Mouse (Mus musculus): ENCODE measurements around the gene Gnmt. TPM values are rescaled to one million over a fixed set of nuclear protein-coding genes. Genes with fewer than 3 reads are reported as not detected.
A peak's percentile ranks its signal among the peaks of the same experiment; 100 is the strongest.

Gnmt gene
- polyA plus RNA-seq, 1 experiment from 2014 or later, result 2.4 TPM

GRCm38 (mm10) chr17:46747806-46748205 lies 18.8 kb upstream of the Gnmt start:
- WGBS, result 97% methylated on average over 2 of the region's 2 CpGs
- H3K36me3 ChIP-seq (ENCODE audit: insufficient read depth, low read length), result peaks cover 16% of the 10 kb centered on the region; the same call in 1 of the 2 replicates

DNA sequence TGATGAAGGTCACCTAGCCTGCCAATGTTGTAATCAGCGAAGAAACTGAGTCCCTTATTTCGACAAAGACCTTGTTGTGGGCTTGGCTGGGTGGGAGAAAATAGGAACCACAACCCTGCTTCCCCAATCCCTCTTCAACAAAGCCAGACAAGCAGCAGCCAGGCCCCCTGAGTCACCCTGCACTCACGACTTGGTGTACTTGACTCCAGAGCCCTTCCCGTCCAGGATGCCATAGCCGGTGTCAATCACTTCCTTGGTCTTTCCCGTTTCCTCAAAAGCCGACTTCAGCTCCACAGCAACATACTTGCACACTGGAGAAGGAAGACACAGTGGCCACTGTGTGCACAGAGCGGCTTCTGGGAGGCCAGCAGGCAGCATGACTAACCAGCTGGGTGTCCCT lies 18.3 kb upstream of the Gnmt start:
- WGBS, result 85% methylated on average over 8 of the region's 8 CpGs

More at GRCm38 (mm10) chr17:46747806-46748205, 18.8 kb upstream of the Gnmt start:
- H3K4me2 ChIP-seq (replicated peaks; ENCODE audit: low read depth, low read length), result no peak overlapping the region
- no peak overlapping the region for H3K4me3 ChIP-seq (ENCODE audit: low read length)
- H3K27me3 ChIP-seq (ENCODE audit: insufficient read depth, low read length), result no peaks in the 10 kb centered on the region
- peaks cover 11% of the 10 kb centered on the region for H3K4me1 ChIP-seq (ENCODE audit: insufficient read depth, low read length)
- H3K9me3 ChIP-seq (ENCODE audit: low read length), result no peaks in the 10 kb centered on the region
- H3K9ac ChIP-seq (replicated peaks; ENCODE audit: low read length), result no peak overlapping the region
- ATAC-seq (ENCODE audit: low FRiP score, low TSS enrichment), result no peak
- H3K27ac ChIP-seq (ENCODE audit: low read length), result no peak overlapping the region

GRCm38 (mm10) chr17:46745506-46745905 lies 16.5 kb upstream of the Gnmt start:
- Histone ChIP-seq H3K36me3 (ENCODE audit: insufficient read depth, low read length) (peaks cover 28% of the 10 kb centered on the region), H3K4me2 (replicated peaks; ENCODE audit: low read depth, low read length) (no peak overlapping the region), H3K4me1 (ENCODE audit: insufficient read depth, low read length) (no peaks in the 10 kb centered on the region), H3K27ac (ENCODE audit: low read length) (no peak overlapping the region), H3K27me3 (ENCODE audit: insufficient read depth, low read length) (no peaks in the 10 kb centered on the region), H3K4me3 (ENCODE audit: low read length) (no peak overlapping the region), H3K9me3 (ENCODE audit: low read length) (no peaks in the 10 kb centered on the region), H3K9ac (replicated peaks; ENCODE audit: low read length) (no peak overlapping the region)
- no peak for ATAC-seq (ENCODE audit: low FRiP score, low TSS enrichment)
- WGBS, result 83% methylated on average over 2 of the region's 2 CpGs

More for the DNA sequence above, 18.3 kb upstream of the Gnmt start:
- no peak for ATAC-seq (ENCODE audit: low FRiP score, low TSS enrichment)
- Histone ChIP-seq H3K9ac (replicated peaks; ENCODE audit: low read length) (no peak overlapping the region), H3K9me3 (ENCODE audit: low read length) (no peaks in the 10 kb centered on the region), H3K4me1 (ENCODE audit: insufficient read depth, low read length) (peaks cover 8% of the 10 kb centered on the region), H3K27me3 (ENCODE audit: insufficient read depth, low read length) (no peaks in the 10 kb centered on the region), H3K4me3 (ENCODE audit: low read length) (no peak overlapping the region), H3K27ac (ENCODE audit: low read length) (no peak overlapping the region), H3K36me3 (ENCODE audit: insufficient read depth, low read length) (peaks cover 22% of the 10 kb centered on the region), H3K4me2 (replicated peaks; ENCODE audit: low read depth, low read length) (no peak overlapping the region)

DNA sequence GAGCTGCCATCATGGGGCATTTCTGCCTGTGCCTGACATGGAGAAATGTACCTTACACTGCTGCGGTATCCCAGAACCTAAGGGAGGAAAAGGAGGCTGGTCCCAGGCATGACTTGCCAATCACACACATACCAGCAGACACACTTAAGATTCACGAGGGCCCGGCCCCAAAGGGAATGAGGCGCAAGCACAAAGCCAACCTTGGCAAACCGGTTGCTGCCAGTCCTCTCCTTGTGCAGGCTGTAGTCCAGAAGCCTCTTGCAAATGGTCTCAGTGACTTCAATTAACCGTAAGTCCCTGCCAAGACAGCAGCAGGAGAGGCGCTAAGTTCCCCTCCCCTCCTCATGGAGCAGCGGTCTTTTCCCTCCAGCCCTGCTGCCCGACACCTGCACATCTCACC lies 14.0 kb upstream of the Gnmt start:
- no peak overlapping the region for H3K4me2 ChIP-seq (replicated peaks; ENCODE audit: low read depth, low read length)
- 85% methylated on average over 9 of the region's 9 CpGs for whole genome bisulfite sequencing
- H3K4me1 ChIP-seq (ENCODE audit: insufficient read depth, low read length), result no peaks in the 10 kb centered on the region
- no peaks in the 10 kb centered on the region for H3K27me3 ChIP-seq (ENCODE audit: insufficient read depth, low read length)
- peaks cover 28% of the 10 kb centered on the region for H3K36me3 ChIP-seq (ENCODE audit: insufficient read depth, low read length)
- no peak for ATAC-seq (ENCODE audit: low FRiP score, low TSS enrichment)
- H3K9me3 ChIP-seq (ENCODE audit: low read length), result no peaks in the 10 kb centered on the region
- no peak overlapping the region for H3K27ac ChIP-seq (ENCODE audit: low read length)
- no peak overlapping the region for H3K4me3 ChIP-seq (ENCODE audit: low read length)
- no peak overlapping the region for H3K9ac ChIP-seq (replicated peaks; ENCODE audit: low read length)

GRCm38 (mm10) chr17:46741305-46741704 lies 12.3 kb upstream of the Gnmt start:
- Histone ChIP-seq H3K36me3 (ENCODE audit: insufficient read depth, low read length) (peaks cover 24% of the 10 kb centered on the region), H3K9ac (replicated peaks; ENCODE audit: low read length) (no peak overlapping the region), H3K4me1 (ENCODE audit: insufficient read depth, low read length) (no peaks in the 10 kb centered on the region), H3K4me3 (ENCODE audit: low read length) (no peak overlapping the region), H3K4me2 (replicated peaks; ENCODE audit: low read depth, low read length) (no peak overlapping the region), H3K27ac (ENCODE audit: low read length) (no peak overlapping the region), H3K9me3 (ENCODE audit: low read length) (no peaks in the 10 kb centered on the region), H3K27me3 (ENCODE audit: insufficient read depth, low read length) (no peaks in the 10 kb centered on the region)
- WGBS, result 90% methylated on average over 6 of the region's 6 CpGs
- no peak for ATAC-seq (ENCODE audit: low FRiP score, low TSS enrichment)

- Histone ChIP-seq H3K4me2 (replicated peaks; ENCODE audit: low read depth, low read length) (no peak overlapping the region), H3K4me1 (ENCODE audit: insufficient read depth, low read length) (no peaks in the 10 kb centered on the region), H3K36me3 (ENCODE audit: insufficient read depth, low read length) (peaks cover 17% of the 10 kb centered on the region), H3K9me3 (ENCODE audit: low read length) (no peaks in the 10 kb centered on the region), H3K4me3 (ENCODE audit: low read length) (no peak overlapping the region), H3K9ac (replicated peaks; ENCODE audit: low read length) (no peak overlapping the region), H3K27ac (ENCODE audit: low read length) (no peak overlapping the region), H3K27me3 (ENCODE audit: insufficient read depth, low read length) (no peaks in the 10 kb centered on the region)
- no peak for ATAC-seq (ENCODE audit: low FRiP score, low TSS enrichment)
- 56% methylated on average over 9 of the region's 10 CpGs for WGBS
These were observed 7.2 kb upstream of the Gnmt start for GRCm38 (mm10) chr17:46736160-46736559.

- Histone ChIP-seq H3K9ac (replicated peaks; ENCODE audit: low read length) (no peak overlapping the region), H3K9me3 (ENCODE audit: low read length) (no peaks in the 10 kb centered on the region), H3K4me3 (ENCODE audit: low read length) (no peak overlapping the region), H3K4me2 (replicated peaks; ENCODE audit: low read depth, low read length) (no peak overlapping the region), H3K36me3 (ENCODE audit: insufficient read depth, low read length) (peaks cover 17% of the 10 kb centered on the region), H3K27me3 (ENCODE audit: insufficient read depth, low read length) (no peaks in the 10 kb centered on the region), H3K27ac (ENCODE audit: low read length) (no peak overlapping the region), H3K4me1 (ENCODE audit: insufficient read depth, low read length) (no peaks in the 10 kb centered on the region)
- 80% methylated on average over 7 of the region's 7 CpGs for WGBS
- ATAC-seq (ENCODE audit: low FRiP score, low TSS enrichment), result no peak
These were observed 6.3 kb upstream of the Gnmt start for GRCm38 (mm10) chr17:46735287-46735686.

DNA sequence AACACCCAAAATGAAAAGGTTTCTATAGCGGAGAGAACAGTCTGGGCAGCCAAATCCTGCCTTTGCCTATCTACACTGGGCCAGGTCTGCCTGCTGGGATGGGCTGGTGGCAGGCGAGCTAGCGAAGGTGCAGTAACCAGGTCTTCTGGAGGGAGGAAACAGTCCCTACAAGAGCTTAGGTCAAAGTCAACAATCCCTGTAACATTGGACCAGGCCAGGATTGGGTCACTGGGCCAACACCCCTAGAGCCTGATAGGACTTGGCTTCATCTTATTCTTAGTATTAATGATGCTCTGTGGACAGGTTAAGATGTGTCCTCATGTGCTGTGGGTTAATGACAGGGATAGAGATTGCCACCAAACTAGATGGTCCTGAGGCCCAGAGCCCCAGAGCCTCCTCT lies 5.1 kb upstream of the Gnmt start:
- Histone ChIP-seq H3K4me2 (replicated peaks; ENCODE audit: low read depth, low read length) (no peak overlapping the region), H3K36me3 (ENCODE audit: insufficient read depth, low read length) (peaks cover 17% of the 10 kb centered on the region), H3K4me1 (ENCODE audit: insufficient read depth, low read length) (no peaks in the 10 kb centered on the region), H3K9ac (replicated peaks; ENCODE audit: low read length) (no peak overlapping the region), H3K4me3 (ENCODE audit: low read length) (no peak overlapping the region), H3K27ac (ENCODE audit: low read length) (no peak overlapping the region), H3K9me3 (ENCODE audit: low read length) (no peaks in the 10 kb centered on the region), H3K27me3 (ENCODE audit: insufficient read depth, low read length) (0 out of 2 replicates have a peak, but pooled peaks cover under 1% of the 10 kb centered on the region)
- WGBS, result 97% methylated on average over 3 of the region's 3 CpGs
- ATAC-seq (ENCODE audit: low FRiP score, low TSS enrichment), result no peak

DNA sequence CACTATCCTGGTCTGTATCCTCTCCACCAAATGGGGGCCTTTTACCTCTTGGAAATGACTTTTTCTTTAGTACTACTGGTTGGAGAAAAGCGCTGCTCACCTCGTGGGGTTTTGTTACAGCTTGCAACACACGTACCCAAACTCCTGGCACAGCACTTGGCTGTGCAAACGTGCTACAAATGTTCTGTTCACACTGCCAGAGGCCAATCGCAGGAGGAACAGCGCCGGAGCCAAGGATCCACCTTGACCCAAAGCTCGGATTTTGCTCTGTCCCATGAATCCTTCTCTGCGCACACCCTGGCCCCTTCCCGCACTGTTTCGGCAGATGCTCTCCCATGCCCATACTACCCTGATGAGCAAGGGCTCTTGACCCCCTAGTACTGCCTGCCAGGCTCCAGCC lies 472 bp downstream of the Gnmt start:
- WGBS, result 42% methylated on average over 11 of the region's 11 CpGs
- H3K36me3 ChIP-seq (ENCODE audit: insufficient read depth, low read length), result peaks cover 11% of the 10 kb centered on the region; the same call in 1 of the 2 replicates
- H3K4me2 ChIP-seq (replicated peaks; ENCODE audit: low read depth, low read length), result peak overlapping the region; percentile 42
- no peak for ATAC-seq (ENCODE audit: low FRiP score, low TSS enrichment)
- H3K9ac ChIP-seq (replicated peaks; ENCODE audit: low read length), result peak overlapping the region; percentile 31; the same call in 1 of the 2 replicates
- H3K9me3 ChIP-seq (ENCODE audit: low read length), result no peaks in the 10 kb centered on the region
- H3K4me3 ChIP-seq (ENCODE audit: low read length), result peak overlapping the region; percentile 25
- no peak overlapping the region for H3K27ac ChIP-seq (ENCODE audit: low read length)
- 0 out of 2 replicates have a peak, but pooled peaks cover 6% of the 10 kb centered on the region for H3K27me3 ChIP-seq (ENCODE audit: insufficient read depth, low read length)
- H3K4me1 ChIP-seq (ENCODE audit: insufficient read depth, low read length), result 0 out of 2 replicates have a peak, but pooled peaks cover 4% of the 10 kb centered on the region

GRCm38 (mm10) chr17:46728021-46728420 lies 947 bp downstream of the Gnmt start:
- Histone ChIP-seq H3K9me3 (ENCODE audit: low read length) (no peaks in the 10 kb centered on the region), H3K27ac (ENCODE audit: low read length) (no peak overlapping the region), H3K4me3 (ENCODE audit: low read length) (no peak overlapping the region), H3K4me2 (replicated peaks; ENCODE audit: low read depth, low read length) (no peak overlapping the region), H3K9ac (replicated peaks; ENCODE audit: low read length) (no peak overlapping the region), H3K27me3 (ENCODE audit: insufficient read depth, low read length) (0 out of 2 replicates have a peak, but pooled peaks cover 6% of the 10 kb centered on the region), H3K36me3 (ENCODE audit: insufficient read depth, low read length) (peaks cover 16% of the 10 kb centered on the region; the same call in 1 of the 2 replicates), H3K4me1 (ENCODE audit: insufficient read depth, low read length) (0 out of 2 replicates have a peak, but pooled peaks cover 4% of the 10 kb centered on the region)
- no peak for ATAC-seq (ENCODE audit: low FRiP score, low TSS enrichment)
- 41% methylated on average over 6 of the region's 6 CpGs for WGBS
